Mouse (Mus musculus) retina, postnatal 1 day (tissue): Measurements from ENCODE around the gene Eps8l1.
"Not testable (repeated sequence)": the region's sequence is repeated elsewhere in the genome, so short reads cannot be mapped to it uniquely, and the experiment has no call there.

ENCODE experiments used
- DNase-seq: peaks from one replicate; pipeline ENCODE4 v3.0.0-alpha.2; 2012

Gene Eps8l1

DNA sequence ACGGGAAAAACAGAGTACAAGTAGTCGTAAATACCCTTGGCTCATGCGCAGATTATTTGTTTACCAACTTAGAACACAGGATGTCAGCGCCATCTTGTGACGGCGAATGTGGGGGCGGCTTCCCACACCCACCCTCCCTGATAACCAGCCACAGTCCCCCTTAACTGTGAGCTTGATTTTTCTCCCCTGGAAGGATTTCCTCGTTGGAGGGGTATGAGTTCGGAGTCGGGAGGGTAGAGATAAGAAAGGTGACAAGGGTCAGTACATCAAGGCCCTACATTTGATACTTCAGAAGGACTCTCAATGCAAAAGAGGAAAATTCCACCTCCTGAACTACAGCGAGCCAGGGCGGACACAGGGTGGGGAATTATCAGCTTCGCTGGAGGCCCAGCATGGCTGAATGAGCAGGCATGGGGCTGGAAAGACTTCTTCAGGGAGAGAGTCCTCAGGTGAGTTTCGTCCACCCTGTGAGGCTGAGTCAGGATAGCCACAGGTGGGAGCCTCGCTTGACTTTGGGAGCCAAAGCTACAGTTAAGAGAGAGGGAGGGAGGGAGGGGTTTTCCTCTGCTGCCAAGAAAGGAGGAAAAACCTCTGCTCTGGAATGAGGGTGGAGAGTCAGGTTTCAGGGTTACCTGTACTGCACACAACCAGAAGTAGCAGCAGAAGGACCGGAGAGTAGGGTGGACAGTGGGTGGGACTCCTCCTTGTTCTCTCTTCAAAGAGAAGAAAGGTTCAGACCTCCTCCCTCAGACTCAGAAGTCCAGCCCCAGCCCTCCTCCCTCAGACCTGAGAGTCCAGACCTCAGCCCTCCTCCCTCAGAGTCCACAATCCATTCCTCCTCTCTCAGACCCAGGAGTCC is at the start of gene Eps8l1:
Gene Eps8l1 (plus strand): TSS at position 99 of the 859 bp plus-strand sequence.
- no peak for DNase-seq

DNA sequence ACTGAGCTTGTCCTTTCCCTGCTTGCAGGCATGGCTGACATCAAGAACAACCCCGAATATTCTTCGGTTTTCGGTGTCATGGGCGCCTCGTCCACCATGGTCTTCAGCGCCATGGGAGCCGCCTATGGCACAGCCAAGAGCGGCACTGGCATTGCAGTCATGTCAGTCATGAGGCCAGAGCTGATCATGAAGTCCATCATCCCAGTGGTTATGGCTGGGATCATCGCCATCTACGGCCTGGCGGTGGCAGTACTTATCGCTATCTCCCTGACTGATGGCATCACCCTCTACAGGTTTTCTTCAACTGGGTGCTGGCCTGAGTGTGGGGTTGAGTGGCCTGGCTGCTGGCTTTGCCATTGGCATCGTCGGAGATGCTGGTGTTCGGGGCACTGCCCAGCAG is 48.1 kb upstream of the Eps8l1 start:
- not testable (repeated sequence) for DNase-seq

DNA sequence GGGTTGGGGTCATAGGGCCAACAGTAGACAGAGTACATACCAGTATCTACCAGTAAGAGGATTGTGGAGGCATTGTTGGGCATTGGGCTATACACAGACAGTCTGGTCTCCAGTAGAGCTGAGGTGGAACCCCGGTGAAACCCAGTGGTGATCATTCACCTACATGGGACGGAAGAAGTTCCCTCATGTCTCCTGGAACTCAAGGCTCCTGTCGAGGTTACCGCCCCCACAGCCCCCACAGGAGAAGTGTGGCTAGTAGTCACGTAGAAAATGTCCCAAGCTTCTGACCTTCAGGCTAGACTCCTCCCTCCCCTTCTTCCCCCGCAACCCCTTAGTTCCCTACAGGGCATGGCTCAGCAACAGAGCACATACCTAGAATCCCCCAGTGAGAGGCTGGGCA is 40.8 kb upstream of the Eps8l1 start:
- no peak for DNase-seq

DNA sequence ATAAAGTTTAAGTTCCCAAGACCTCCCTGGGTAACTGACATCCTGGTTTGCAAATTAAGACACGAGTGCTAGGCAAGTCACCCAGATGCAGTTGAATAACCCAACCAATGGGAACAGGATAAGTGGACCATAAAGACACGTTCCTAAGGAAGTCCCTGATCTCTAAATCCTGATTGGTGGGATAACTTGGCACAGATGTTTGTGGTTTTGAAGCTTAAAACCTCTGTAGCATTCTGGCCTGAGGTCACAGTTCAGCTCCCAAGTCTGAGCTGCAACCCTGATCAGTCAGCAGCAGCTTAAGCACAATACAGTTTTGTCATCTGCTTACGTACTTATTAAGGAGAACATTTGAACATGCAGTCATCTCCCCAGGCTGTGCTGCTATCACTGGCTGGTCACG is 40.2 kb upstream of the Eps8l1 start:
- no peak for DNase-seq

DNA sequence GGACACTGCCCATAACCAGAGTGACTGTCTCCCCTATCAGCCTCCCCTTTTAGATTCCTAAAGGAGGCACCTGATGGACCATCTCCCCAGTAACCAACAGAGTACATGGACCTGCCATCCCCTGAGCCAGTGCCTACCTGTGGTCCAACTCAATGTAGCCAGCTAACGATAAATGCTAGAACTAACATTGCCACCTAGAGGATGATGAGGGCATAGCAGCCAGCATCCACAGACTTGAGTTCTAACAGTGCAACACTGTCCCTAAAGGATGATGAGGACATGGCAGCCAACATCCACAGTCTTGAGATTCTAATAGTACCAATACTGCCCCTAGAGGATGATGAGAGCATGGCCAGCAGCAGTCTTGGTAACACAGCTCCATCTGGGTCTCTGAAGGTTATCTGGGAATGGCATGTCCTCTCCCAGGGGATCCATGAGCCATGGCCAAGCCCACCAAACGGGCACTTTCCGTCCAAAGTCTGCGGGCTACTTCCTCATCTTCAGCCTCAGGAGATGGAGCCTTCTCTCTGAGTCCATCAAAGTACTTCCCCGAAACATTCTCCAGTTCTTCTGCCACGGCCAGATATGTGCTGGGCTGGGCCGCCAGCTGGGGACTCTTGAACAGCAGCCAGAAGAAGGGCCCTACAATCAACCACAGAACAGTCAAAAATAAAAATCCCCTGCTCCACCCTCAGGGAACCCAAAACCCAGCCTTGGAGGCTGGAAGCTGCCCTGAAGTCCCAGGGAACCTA is 33.1 kb upstream of the Eps8l1 start:
- DNase-seq: peak; percentile 96

DNA sequence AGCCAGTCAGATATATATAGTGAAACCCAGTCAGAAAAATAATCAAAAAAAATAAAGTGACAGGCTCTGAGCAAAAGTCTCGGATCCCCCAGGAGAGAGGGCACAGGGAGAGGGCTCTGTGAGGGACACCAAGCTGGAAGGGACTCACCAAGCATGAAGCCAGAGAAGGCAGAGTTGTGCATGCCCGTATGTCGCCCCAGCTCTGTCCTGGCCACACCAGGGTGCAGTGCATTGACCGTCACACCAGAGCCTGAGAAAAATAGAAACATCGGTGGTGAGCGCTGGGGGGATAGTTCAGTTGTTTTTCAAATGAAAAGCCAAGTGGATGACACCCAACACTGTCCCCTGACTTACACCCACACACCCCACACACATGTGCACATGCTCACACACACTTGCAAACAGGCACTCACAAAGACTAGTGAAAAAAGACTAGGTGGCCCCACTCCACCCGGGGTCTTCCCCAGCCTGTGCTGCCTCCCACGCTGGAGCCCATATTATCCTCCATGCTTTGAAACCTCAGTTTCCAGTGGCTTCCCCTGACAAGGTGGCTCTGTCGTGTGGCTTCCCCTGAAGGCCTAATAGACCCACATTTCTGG is 30.1 kb upstream of the Eps8l1 start:
- no peak for DNase-seq

DNA sequence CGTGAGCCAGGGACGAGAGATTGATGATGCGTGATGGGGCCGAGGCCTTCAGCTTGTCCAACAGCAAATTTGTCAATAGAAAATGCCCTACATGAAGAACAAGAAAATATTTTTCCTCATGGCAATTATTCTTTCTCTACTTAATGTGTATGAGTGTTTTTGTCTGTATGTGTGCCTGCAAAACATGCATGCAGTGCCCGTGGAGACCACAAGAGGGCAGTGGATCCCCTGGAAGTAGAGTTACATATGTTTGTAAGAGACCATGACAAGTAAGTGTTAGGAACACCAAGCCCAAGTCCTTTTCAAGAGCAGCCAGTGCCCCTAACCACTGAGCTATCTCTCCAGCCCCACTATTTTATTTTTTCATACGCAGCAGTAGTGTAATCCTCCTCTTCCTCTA is 28.9 kb upstream of the Eps8l1 start:
- peak; percentile 74 for DNase-seq

DNA sequence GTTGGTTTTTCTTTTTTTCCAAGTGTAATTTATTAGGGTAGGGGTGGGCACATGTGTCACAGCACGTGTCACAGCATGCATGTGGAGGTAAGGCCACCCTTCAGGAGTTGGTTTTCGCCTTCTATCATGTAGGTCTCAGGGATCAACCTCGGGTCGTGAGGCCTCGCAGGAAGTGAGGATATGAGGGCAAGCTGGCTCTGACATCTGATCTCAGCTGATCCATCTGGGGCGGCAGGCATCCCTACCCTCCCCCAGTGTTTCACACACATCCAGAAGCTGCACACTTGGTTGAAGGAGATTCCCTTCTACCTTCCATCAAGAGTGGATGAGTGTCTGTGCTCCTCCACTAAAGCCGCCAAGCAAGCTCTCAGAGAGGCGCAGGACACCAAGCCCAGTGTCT is 28.4 kb upstream of the Eps8l1 start:
- no peak for DNase-seq

DNA sequence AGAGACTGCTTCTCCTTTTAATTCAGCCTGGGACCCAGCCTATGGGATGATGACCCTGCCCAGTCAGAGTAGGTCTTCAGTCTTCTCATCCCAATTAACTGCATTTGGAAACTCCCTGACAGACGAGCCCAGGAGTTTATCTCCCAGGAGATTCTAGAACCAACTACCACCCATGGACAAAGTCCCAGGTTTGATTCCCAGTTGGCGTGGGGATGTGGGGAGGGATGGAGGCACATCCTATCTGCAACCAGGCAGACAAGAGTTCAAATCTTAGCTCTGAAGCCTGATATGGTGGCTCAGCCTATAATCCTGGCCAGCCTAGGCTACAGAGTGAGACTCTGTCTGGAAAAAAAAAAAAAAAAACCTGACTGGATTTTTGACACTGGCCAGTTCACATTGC is 22.8 kb upstream of the Eps8l1 start:
- DNase-seq: no peak

DNA sequence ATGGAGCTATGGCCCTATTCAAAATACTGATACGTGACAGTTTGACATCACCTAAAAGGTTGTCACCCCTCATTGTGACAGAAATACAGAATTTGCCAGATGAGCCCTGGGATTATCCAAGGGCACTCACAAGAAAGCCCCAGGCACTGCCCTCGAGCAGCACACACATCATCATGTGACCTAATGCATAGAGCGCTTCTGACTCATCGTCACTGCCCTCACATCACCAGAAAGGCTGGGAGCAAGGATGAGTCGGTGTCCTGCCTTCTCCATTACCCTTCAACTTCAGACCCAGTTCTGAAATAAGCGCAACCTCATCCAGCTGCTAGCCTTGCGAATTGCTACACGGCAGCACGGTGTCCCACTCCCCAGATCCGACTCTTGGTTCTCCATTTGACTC is 19.9 kb upstream of the Eps8l1 start:
- no peak for DNase-seq

DNA sequence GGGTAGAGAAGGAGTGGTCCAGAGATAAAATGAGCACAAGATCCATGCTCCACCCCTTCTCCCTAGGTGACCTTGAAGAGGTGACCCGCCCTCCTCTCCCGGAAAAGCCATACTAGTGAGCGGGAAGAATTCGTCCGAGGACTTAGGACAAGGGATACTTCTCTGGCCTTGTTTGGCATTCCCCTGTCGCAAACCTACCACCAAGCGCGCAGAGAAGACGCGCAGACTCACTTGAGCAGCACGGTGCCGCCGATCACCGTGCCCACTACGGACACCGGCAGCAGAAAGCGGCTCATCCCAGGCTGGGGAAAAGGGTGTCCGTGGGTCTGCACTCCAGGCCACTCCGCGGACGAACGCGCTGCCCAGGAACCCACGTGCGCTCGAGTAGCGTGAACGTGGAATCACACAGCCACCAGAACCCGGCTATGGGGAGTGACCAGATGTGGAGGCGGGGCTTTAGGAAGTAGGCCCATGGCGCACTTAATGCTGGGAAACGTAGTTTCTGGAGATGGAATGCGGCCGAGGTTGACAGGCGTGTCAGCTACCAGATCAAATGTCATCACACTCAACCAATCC is 15.2 kb upstream of the Eps8l1 start, which contains the start of gene Rdh13:
Gene Rdh13 (minus strand): TSS at position 434 of the 576 bp plus-strand sequence.
- peak; percentile 95 for DNase-seq

DNA sequence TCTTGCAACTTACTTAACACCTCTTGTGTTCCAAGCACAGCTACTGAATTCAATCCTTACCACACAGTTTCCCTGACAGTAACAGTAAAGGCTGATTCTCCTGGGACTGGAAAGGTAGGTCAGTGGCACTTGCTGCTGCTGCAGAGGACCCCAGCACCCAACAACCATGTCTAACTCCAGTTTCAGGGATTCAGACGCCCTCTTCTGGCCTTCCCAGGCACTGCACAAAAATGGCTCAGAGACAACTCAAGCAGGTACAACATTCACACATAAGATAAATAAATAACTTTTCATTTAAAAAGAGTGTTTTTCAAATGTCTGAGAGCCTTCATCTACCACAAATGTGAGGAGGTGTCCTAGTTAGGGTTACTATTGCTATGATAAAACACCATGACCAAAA is 13.3 kb upstream of the Eps8l1 start:
- DNase-seq: peak; percentile 16

DNA sequence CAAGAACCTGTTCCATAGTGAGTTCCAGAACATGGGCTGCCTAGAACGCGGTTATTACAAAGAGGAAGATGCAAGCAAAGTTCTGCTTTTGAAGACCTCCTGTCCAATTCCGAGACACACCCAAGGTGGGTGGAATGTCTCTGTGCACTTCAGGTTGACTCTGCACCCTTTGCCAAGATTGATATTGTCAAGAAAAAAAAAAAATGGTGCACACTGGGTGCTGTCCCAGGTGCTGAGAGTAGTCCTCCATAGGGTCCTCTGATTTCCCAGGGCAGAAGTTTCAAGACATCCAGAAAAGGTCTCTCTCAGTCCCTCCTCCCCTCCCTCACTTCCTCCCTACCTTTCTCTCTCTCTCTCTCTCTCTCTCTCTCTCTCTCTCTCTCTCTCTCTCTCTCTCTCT is 12.0 kb upstream of the Eps8l1 start:
- DNase-seq: no peak

DNA sequence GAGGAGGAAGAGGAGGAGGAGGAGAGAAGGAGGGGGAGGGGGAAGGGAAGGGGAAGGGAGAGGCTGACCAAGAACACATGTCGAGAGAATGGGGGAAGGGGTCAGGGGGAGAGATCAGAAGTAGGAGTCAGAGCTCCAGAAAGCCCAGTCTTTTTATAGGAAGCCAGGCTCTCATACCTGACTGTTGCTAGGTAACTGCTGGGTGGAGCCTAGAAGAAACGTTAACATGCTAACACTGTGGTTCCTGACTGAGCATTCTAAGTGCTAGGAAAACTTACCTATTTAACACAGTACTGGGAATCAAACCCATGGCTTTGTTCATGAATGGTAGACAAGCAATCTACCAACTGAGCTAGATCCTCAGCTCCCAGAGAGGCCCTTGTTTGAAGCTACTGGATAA is 11.3 kb upstream of the Eps8l1 start:
- no peak for DNase-seq

DNA sequence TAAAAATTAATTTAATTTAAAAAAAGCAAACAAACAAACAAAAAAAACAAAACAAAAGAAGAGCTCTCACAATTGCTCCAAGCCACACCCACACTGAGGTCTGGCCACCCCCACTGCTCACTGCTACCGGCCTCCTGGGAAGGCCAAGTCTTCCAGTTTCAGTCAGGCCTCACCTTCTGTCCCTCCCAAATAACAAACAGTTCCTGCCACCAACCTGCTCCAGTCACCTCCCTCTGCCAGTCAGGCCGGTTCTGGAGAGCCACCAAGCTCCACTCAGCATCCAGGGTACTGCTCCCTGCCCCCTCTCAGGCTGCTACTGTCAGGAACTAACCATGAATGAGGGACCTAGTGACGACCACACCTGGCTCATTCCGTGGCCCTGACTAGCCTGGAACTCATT is 7.8 kb upstream of the Eps8l1 start:
- DNase-seq: no peak

DNA sequence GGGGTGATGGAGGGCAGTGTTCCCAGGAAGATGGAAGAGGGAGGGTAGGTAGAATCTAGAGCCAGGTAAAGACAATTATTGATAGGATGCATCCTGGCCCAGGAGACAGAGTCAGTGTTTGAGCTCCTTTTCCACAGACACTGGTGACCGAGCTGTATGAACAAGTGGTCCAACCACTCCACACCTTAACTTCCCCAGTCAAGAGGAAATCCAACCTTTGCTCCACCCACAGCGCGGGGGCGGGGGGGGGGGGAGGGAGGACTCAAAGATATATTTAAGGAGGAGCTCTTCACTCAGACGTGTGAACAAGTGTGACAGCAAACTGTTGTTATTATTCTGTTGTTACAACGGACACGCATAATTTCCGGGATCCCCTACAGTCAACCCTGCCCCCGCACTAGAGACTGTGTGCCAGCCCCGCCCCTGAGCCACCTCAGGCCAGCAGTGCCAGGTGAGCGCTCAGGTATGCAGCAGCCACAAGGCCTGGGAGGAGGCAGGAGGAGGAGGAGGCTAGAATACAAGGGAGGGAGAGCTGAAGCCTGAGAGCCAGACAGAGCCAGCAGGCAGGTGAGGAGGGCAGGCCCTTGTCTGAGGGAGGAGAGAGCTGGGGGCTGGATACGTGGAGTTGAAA is 3.8 kb downstream of the Eps8l1 start:
- DNase-seq: no peak

DNA sequence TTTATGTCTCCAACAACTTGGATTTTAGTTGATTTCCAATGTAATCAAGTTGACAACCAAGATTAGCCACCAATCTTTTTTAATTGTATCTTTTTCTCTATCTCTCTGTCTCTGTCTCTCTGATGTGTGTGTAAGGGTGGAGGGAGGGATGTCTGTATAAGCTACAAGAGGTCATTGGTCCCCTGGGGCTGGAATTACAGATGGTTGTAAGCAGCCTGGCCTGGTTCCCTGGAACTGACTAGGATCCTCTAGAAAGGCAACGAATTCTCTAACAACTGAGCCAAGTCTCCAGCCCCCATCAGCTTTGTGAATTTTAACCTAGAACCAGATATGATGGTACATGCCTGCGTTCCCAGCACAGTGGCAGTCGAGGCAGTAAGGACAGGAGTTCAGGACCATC is 7.3 kb downstream of the Eps8l1 start:
- no peak for DNase-seq

DNA sequence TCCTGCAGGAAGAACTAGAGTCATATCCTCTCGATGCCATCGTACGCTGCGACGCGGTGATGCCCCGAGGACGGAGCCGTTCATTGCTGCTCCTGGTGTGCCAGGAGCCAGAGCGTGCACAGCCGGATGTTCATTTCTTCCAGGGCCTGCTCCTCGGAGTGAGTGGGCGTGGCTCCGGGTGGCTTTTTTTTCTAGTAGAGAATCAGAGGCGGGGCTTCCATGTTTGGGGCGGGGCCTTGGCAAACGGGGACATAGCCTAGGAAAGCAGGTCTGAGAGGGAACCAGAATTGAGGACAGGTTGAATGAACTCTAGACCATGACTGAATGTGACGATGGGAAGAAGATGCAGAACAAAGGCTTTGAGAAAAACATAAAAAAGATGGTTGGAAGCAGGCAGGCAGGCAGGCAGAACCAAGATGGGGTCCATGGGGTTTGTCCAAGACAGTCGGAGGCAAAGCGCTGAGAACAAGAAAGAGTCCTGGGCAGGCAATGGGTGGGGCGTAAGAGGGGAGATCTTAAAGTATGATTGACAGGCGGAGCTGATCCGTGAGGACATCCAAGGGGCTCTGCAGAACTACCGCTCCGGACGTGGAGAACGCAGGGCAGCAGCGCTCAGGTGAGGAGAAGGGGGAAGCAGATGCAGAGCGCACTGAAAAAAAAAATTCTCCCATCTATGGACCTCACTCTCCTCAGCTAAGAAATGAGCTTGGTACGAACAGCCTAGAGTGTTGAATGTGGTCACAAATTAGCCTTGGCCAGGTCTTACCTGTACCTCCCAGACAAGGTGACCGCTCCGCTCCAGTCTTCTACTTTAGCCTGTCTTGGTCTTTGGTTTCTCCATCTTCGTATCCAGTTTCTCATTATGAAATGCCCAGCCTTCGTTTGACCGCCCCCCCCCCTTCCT is 10.1 kb downstream of the Eps8l1 start:
- peak; percentile 83 for DNase-seq

DNA sequence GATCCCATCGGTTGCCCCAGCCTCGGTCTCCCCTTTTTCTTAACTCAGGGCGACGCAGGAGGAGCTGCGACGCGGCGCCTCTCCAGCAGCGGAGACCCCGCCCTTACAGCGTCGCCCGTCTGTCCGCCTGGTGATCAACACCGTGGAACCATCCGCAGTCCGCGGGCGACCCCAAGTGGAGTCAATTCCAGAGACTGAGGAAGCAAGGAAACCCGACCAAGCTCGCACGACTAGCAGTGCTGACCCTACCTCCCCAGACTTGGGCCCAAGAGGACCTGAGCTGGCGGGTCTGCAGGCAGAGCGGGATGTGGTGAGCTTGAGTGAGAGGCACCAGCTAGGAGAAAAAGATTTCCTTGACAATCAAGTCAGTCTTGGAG is 10.7 kb downstream of the Eps8l1 start:
- DNase-seq: peak; percentile 79

DNA sequence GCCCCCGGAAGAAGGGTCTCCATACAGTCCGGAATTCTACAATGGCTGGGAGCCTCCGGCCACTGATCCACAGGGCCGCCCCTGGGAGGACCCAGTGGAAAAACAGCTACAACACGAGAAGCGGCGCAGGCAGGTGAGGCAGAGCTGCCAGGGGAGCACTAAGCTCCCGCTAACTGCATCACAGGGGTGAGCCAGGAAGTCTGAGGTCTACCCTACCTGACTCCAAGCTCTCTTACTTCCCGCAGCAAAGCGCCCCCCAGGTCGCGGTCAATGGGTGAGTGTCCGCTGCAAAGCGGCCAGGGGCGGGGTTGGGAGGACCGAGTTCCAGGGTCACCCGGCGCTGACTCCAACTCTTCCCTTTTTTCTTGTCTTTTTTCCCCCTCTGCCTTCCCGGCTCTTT is 13.5 kb downstream of the Eps8l1 start:
- no peak for DNase-seq

DNA sequence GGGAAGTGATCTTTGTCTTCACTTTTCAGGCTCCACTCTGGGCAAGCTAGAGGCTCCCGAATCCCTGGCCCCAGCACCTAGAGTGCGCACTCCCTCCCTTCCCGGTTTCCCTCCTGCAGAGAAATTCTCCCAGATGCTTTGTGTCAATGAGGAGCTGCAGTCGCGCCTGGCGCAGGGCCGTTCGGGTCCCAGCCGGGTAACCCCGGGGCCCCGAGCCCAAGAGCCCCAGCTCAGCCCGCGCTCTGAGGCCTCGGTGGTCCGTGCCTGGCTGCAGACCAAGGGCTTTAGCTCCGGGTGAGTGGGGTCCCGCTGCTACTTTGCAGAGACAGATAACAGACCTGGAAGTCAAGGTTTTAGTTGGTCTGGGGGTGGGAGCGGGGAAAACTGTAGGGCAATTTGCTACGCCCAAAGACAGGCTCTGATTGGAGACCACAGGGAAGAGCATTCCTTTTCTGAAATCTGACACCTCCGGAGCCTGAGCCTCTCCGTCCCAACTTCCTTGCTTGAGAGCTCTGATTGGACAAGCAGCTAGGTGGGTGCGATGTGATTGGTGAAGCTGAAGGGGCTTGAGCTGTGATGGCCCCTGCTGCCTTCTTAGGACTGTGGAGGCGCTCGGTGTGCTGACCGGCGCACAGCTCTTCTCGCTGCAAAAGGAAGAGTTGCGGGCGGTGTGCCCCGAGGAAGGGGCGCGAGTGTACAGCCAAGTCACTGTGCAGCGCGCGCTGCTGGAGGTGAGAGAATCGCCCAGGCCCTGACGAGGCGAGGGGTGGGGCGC is 17.7 kb downstream of the Eps8l1 start:
- DNase-seq: peak; percentile 97
